Mouse (Mus musculus) ES-Bruce4 (cell line): Measurements from ENCODE around the gene AC109138.7.

Experiments used
- CTCF ChIP-seq: IDR thresholded peaks from one replicate; pipeline ENCODE4 v1.8.1; 2011; ENCODE audit warnings: low read depth, low read length
- EP300 ChIP-seq: IDR thresholded peaks from 2 replicates; pipeline ENCODE4 v1.6.1; 2011; ENCODE audit warnings: low read depth, low read length; ENCODE audit not compliant: insufficient read depth
- POLR2A ChIP-seq: IDR thresholded peaks from one replicate; pipeline ENCODE4 v1.8.1; 2011; ENCODE audit warnings: low read length; ENCODE audit not compliant: insufficient read depth

GRCm38 (mm10) chr19:4231253-4232185, 17.4 kb downstream of the AC109138.7 start, which contains the start of gene Pold4:
- no peak for TF ChIP-seq POLR2A
- no peak for TF ChIP-seq CTCF
- TF ChIP-seq EP300: no peak
